Mouse (Mus musculus) thymus, postnatal 14 days (tissue): Measurements from ENCODE around the gene Lalba.
"Not testable (repeated sequence)": the region's sequence is repeated elsewhere in the genome, so short reads cannot be mapped to it uniquely, and the experiment has no call there.

ENCODE experiments used
- DNase-seq: peaks from one replicate; pipeline ENCODE4 v3.0.0; 2021

Lalba gene

GRCm38 (mm10) chr15:98482701-98483100 is at the start of gene Lalba:
Gene Lalba, minus strand, starts transcription at chr15:98482721.
- no peak for DNase-seq

GRCm38 (mm10) chr15:98532281-98532680 is 49.8 kb upstream of the Lalba start:
- no peak for DNase-seq

- no peak for DNase-seq
Observed at GRCm38 (mm10) chr15:98528066-98528563, 45.6 kb upstream of the Lalba start.

- no peak for DNase-seq
Observed at GRCm38 (mm10) chr15:98527056-98527771, 44.7 kb upstream of the Lalba start.

GRCm38 (mm10) chr15:98526057-98526456 is 43.5 kb upstream of the Lalba start:
- no peak for DNase-seq

GRCm38 (mm10) chr15:98521245-98521644 is 38.7 kb upstream of the Lalba start:
- DNase-seq, result no peak

GRCm38 (mm10) chr15:98517380-98518355 is 35.1 kb upstream of the Lalba start:
- DNase-seq, result peak; percentile 71

- DNase-seq, result not testable (repeated sequence)
Observed at GRCm38 (mm10) chr15:98514845-98515244, 32.3 kb upstream of the Lalba start.

- peak; percentile 73 for DNase-seq
Observed at GRCm38 (mm10) chr15:98514146-98514545, 31.6 kb upstream of the Lalba start.

GRCm38 (mm10) chr15:98513676-98514075 is 31.2 kb upstream of the Lalba start:
- not testable (repeated sequence) for DNase-seq

- DNase-seq, result no peak
Observed at GRCm38 (mm10) chr15:98512799-98513321, 30.3 kb upstream of the Lalba start.

- DNase-seq, result no peak
Observed at GRCm38 (mm10) chr15:98512232-98512631, 29.7 kb upstream of the Lalba start.

GRCm38 (mm10) chr15:98511386-98511928 is 28.9 kb upstream of the Lalba start:
- DNase-seq, result peak; percentile 70

- DNase-seq, result peak; percentile 90
Observed at GRCm38 (mm10) chr15:98510438-98511385, 28.2 kb upstream of the Lalba start.

GRCm38 (mm10) chr15:98509387-98509786 is 26.9 kb upstream of the Lalba start:
- DNase-seq, result no peak

GRCm38 (mm10) chr15:98507321-98507720 is 24.8 kb upstream of the Lalba start:
- no peak for DNase-seq

GRCm38 (mm10) chr15:98506253-98506957 is 23.9 kb upstream of the Lalba start:
- DNase-seq, result peak; percentile 56

- DNase-seq, result peak; percentile 89
Observed at GRCm38 (mm10) chr15:98504514-98504913, 22.0 kb upstream of the Lalba start.

GRCm38 (mm10) chr15:98503317-98503716 is 20.8 kb upstream of the Lalba start:
- DNase-seq, result no peak

GRCm38 (mm10) chr15:98497631-98498030 is 15.1 kb upstream of the Lalba start:
- DNase-seq, result no peak

- no peak for DNase-seq
Observed at GRCm38 (mm10) chr15:98492102-98492501, 9.6 kb upstream of the Lalba start, which contains the start of gene Olfr279. Gene Olfr279, plus strand, starts transcription at chr15:98492402.
